Mouse (Mus musculus): ENCODE results near the gene Rsrc2.

GRCm38 (mm10) chr5:123694468-123694867 lies 54.7 kb downstream of the Rsrc2 start:
- TF ChIP-seq CTCF (IDR thresholded peaks at IDR 0.05; ENCODE audit: insufficient read depth, low read depth, low read length) (no peak), POLR2A (IDR thresholded peaks at IDR 0.05; ENCODE audit: insufficient read depth, low read depth, low read length) (no peak)

Data from olfactory bulb, adult 2 months (tissue).